28 mouse cellular contexts compared by ENCODE assay signal in genomic region chrX:41941840-41942239, GRCm38 (mm10).
"Had no signal": no experiment of that assay in that cellular context is flagged by ENCODE, and none has a peak within 500 bp of the region (broad histone marks: within the 10 kb centered on the region; RNA-seq: fewer than 3 reads in every experiment).

No protein-coding gene starts in this region.

- ATAC-seq: forebrain, embryonic 13.5 days; forebrain, embryonic 14.5 days; forebrain, embryonic 15.5 days; forebrain, embryonic 16.5 days; forebrain, postnatal 0 days had no signal

- H3K4me3 ChIP-seq: embryonic facial prominence, embryonic 10.5 days; embryonic facial prominence, embryonic 12.5 days; embryonic facial prominence, embryonic 13.5 days; embryonic facial prominence, embryonic 15.5 days; erythroblast, embryonic 14.5 days; forebrain, embryonic 10.5 days; forebrain, embryonic 12.5 days; forebrain, embryonic 13.5 days; forebrain, embryonic 15.5 days; gastrocnemius, adult 2 months had no signal

- H3K4me1 ChIP-seq: embryonic facial prominence, embryonic 10.5 days; embryonic facial prominence, embryonic 12.5 days; embryonic facial prominence, embryonic 13.5 days; embryonic facial prominence, embryonic 15.5 days; forebrain, embryonic 10.5 days; forebrain, embryonic 12.5 days; forebrain, embryonic 13.5 days; forebrain, embryonic 15.5 days had no signal

- H3K27ac ChIP-seq: embryonic facial prominence, embryonic 10.5 days; embryonic facial prominence, embryonic 12.5 days; embryonic facial prominence, embryonic 13.5 days; embryonic facial prominence, embryonic 15.5 days; forebrain, embryonic 10.5 days; forebrain, embryonic 12.5 days; forebrain, embryonic 13.5 days; forebrain, embryonic 15.5 days; gastrocnemius, adult 2 months had no signal

- H3K9ac ChIP-seq: embryonic facial prominence, embryonic 12.5 days; embryonic facial prominence, embryonic 13.5 days; embryonic facial prominence, embryonic 15.5 days; forebrain, embryonic 12.5 days; forebrain, embryonic 13.5 days; forebrain, embryonic 15.5 days; forebrain, postnatal 0 days had no signal

- H3K36me3 ChIP-seq: embryonic facial prominence, embryonic 10.5 days; embryonic facial prominence, embryonic 12.5 days; embryonic facial prominence, embryonic 13.5 days; embryonic facial prominence, embryonic 15.5 days; forebrain, embryonic 10.5 days; forebrain, embryonic 12.5 days; forebrain, embryonic 15.5 days had no signal

- H3K27me3 ChIP-seq: embryonic facial prominence, embryonic 12.5 days; embryonic facial prominence, embryonic 13.5 days; embryonic facial prominence, embryonic 15.5 days; forebrain, embryonic 12.5 days; forebrain, embryonic 13.5 days; forebrain, embryonic 15.5 days had no signal

- H3K4me2 ChIP-seq: embryonic facial prominence, embryonic 12.5 days; embryonic facial prominence, embryonic 13.5 days; embryonic facial prominence, embryonic 15.5 days; forebrain, embryonic 12.5 days; forebrain, embryonic 13.5 days; forebrain, embryonic 15.5 days had no signal

- DNase-seq: cerebellum, adult 18-20 months; cerebellum, adult 2 months; cerebellum, adult 9-10 months; cerebellum, adult 9-11 months; cerebellum, postnatal 10 days; cerebellum, postnatal 14 days; cerebellum, postnatal 25 days; cerebellum, postnatal 36 days; embryo, embryonic 11 days; forebrain, postnatal 0 days; gastrocnemius, adult 2 months; gastrocnemius, postnatal 10 days; gastrocnemius, postnatal 14 days; gastrocnemius, postnatal 25 days; gastrocnemius, postnatal 36 days; heart, adult 11 months; heart, adult 18-20 months had no signal

- H3K9me3 ChIP-seq: embryonic facial prominence, embryonic 10.5 days; embryonic facial prominence, embryonic 12.5 days; embryonic facial prominence, embryonic 13.5 days; embryonic facial prominence, embryonic 15.5 days; forebrain, embryonic 10.5 days; forebrain, embryonic 12.5 days; forebrain, embryonic 13.5 days; forebrain, embryonic 15.5 days had no signal
